Mouse (Mus musculus) megakaryocyte progenitor cell, adult 5-6 weeks (primary cell): ENCODE data around the gene Fer. TPM values are rescaled to one million over a fixed set of nuclear protein-coding genes. Genes with fewer than 3 reads are reported as not detected.

Experiments used
- ATAC-seq: replicated peaks from 2 replicates; pipeline ENCODE4 v1.8.0; 2016; ENCODE audit warnings: mild to moderate bottlenecking, moderate TSS enrichment, inconsistent platforms; ENCODE audit not compliant: poor library complexity
- total RNA-seq, 2 experiments: library from RNA; stranded (forward) in 1 of 2; stranded (reverse) in 1 of 2; fragments of 157-497, 149-512 nt in 1 of 2; fragments of 200-1000 nt in 1 of 2; gene quantifications; 2 replicates each; pipeline versions ENCODE4 v1.2.3 to v1.2.4; 2015 to 2017

The Fer gene
- total RNA-seq, 2 experiments from 2014 or later: 5.9 to 6.7 TPM

- ATAC-seq: no peak
These were observed 273.2 kb downstream of the Fer start for GRCm38 (mm10) chr17:64135941-64136650.

- no peak for ATAC-seq
These were observed 275.3 kb downstream of the Fer start for GRCm38 (mm10) chr17:64138036-64138717.

GRCm38 (mm10) chr17:64139231-64139915 is 276.5 kb downstream of the Fer start:
- ATAC-seq: no peak

- no peak for ATAC-seq
These were observed 277.4 kb downstream of the Fer start for GRCm38 (mm10) chr17:64140063-64140850.

- no peak for ATAC-seq
These were observed 279.0 kb downstream of the Fer start for GRCm38 (mm10) chr17:64141856-64142255.

- ATAC-seq: no peak
These were observed 283.5 kb downstream of the Fer start for GRCm38 (mm10) chr17:64146409-64146808.

GRCm38 (mm10) chr17:64150717-64151116 is 287.9 kb downstream of the Fer start:
- ATAC-seq: no peak

GRCm38 (mm10) chr17:64167731-64168130 is 304.9 kb downstream of the Fer start:
- ATAC-seq: no peak

GRCm38 (mm10) chr17:64170019-64170418 is 307.2 kb downstream of the Fer start:
- no peak for ATAC-seq

GRCm38 (mm10) chr17:64172474-64172873 is 309.6 kb downstream of the Fer start:
- ATAC-seq: peak; percentile 20; the same call in 1 of the 2 replicates

GRCm38 (mm10) chr17:64180546-64180945 is 317.7 kb downstream of the Fer start:
- ATAC-seq: no peak

- ATAC-seq: no peak
These were observed 318.4 kb downstream of the Fer start for GRCm38 (mm10) chr17:64181291-64181690.

- ATAC-seq: peak; percentile 71
These were observed 319.7 kb downstream of the Fer start for GRCm38 (mm10) chr17:64182599-64182998.

- ATAC-seq: no peak
These were observed 320.3 kb downstream of the Fer start for GRCm38 (mm10) chr17:64183196-64183595.

Other genes starting within 250 kb of the Fer start
- gene A930002H24Rik, start 729 bp downstream of the Fer start, total RNA-seq (2015): not detected in 2 replicates
- not detected in 2 replicates for gene A930002H24Rik, start 729 bp downstream of the Fer start, total RNA-seq (2017)